Mouse (Mus musculus) olfactory bulb, adult 2 months (tissue): Measurements from ENCODE around the gene Bcat1. TPM values are rescaled to one million over a fixed set of nuclear protein-coding genes. Genes with fewer than 3 reads are reported as not detected.

Experiments
- H3K27ac ChIP-seq: fragments of 200-500 bp; 2 replicates; pipeline ENCODE4 v1.5.1; 2012; ENCODE audit warnings: low read depth, low read length; ENCODE audit not compliant: insufficient read depth
- H3K4me1 ChIP-seq: fragments of 200-500 bp; 2 replicates; pipeline ENCODE4 v1.6.1; 2012; ENCODE audit warnings: low read length; ENCODE audit not compliant: control insufficient read depth, insufficient read depth
- H3K4me3 ChIP-seq: fragments of 200-500 bp; 2 replicates; pipeline ENCODE4 v1.5.1; 2012; ENCODE audit warnings: mild to moderate bottlenecking, low read depth, low read length, moderate library complexity; ENCODE audit not compliant: insufficient read depth
- CTCF ChIP-seq: fragments of 200-500 bp; IDR thresholded peaks from 2 replicates; pipeline ENCODE4 v1.5.1; 2012; ENCODE audit warnings: low read depth, mild to moderate bottlenecking, low read length, moderate library complexity; ENCODE audit not compliant: insufficient read depth
- POLR2A ChIP-seq: fragments of 200-500 bp; IDR thresholded peaks from 2 replicates; pipeline ENCODE4 v1.6.1; 2012; ENCODE audit warnings: mild to moderate bottlenecking, low read depth, low read length, moderate library complexity; ENCODE audit not compliant: insufficient read depth
- WGBS: fragments of 180-500 bp; shearing (Covaris S2); methylation state at CpG from one replicate; pipeline ENCODE4 v1.1.7; 2018; 5-methylcytosine and 5-hydroxymethylcytosine counted together
- polyA plus RNA-seq: library from polyadenylated mRNA; stranded (reverse); fragments of >200 nt; gene quantifications from 2 replicates; pipeline ENCODE4 v1.2.4, GENCODE M21; 2012; ENCODE audit warnings: low replicate concordance; ENCODE audit not compliant: missing spikeins, insufficient read depth, insufficient read length

Bcat1 gene
- polyA plus RNA-seq, 1 experiment: not detected

DNA sequence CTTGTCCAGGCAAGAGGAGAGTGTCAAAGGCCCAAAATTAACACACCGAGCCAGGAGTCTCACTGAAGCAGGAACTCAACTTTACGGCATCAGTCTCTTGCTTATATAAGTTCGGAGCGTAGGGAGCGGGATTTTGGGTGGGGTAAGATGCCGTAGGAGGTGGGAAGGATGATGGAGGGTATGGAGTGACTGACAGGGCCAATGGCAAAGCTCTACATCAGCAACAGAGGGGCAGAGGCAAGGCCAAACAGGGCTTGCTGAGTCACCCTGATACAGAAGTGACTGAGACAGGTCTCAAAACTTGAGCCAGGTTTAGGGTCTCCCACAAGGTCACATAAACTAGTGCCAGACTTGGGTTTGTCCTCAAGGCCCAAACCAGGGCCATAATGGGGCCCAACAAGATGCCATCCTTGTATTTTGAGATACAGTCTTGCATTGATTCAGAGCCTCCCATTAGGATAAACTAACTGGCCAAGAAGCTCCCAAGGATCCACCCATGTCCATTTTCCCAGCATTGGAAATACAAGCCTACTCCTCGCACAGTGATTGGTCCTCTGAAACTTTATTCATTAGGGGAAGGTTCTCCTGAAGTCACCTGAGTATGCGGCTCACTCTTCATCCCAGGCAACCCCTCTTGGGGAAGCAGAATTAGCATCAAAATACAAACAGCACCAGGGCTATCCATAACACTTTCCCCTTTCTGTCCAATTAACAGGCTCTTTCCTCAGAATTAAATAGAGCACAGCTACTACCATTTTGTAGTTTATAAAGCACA lies 8.5 kb upstream of the Bcat1 start:
- Histone ChIP-seq H3K27ac (no peak overlapping the region), H3K4me1 (no peaks in the 10 kb centered on the region), H3K4me3 (no peak overlapping the region)
- 94% methylated on average over 8 of the region's 8 CpGs for WGBS
- TF ChIP-seq CTCF: no peak
- no peak for TF ChIP-seq POLR2A

DNA sequence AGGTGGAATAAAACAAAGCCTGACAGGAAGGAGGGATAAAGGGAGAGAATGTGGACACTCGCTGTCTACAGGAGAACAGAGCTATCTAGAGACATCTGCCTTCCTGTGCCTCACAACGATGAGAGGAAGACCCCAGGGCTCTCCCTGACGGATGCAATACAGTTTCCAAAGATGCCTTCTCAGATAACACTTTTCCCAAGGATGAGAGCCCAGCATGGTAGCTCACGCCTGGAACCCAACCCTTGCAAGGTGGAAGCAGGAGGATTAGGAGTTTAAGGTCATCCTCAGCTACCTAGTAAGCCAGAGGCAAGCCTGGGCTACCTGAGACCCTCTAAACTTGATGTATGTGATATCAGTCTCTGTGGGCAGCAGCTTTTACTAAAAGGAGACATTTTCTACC lies 5.7 kb upstream of the Bcat1 start:
- WGBS: 79% methylated on average over 4 of the region's 4 CpGs
- no peak overlapping the region for H3K4me3 ChIP-seq
- H3K27ac ChIP-seq: no peak overlapping the region
- TF ChIP-seq POLR2A (no peak), CTCF (no peak)
- no peaks in the 10 kb centered on the region for H3K4me1 ChIP-seq

DNA sequence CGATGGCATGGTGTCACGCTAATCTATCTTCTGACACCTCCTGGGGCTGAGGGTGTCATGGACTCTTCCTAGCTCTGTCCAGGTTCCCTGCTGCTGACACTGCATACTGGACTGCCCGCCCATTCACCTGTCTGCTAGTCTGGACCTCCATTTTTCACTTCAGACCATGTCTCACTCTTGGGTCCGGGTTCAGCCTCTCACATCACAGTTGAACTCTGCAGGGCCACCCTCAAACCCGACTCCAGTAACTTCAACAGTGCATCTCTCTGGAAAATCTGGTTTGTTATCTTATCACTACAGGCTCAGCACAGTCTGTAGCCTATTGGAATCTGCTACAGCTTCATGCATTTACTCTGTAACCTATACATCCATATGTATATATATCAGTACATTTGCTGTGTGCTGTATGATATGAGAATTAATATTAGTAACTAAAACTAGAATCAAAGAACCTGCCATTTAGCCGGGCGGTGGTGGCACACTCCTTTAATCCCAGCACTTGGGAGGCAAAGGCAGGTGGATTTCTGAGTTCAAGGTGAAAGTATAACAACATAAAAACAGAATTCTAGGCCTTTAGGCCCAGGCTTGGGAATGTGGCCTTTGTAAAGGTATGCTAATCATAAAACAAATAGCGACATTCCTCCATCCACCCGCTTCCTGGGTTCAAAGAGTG lies 3.2 kb upstream of the Bcat1 start:
- TF ChIP-seq POLR2A (no peak), CTCF (no peak)
- no peak overlapping the region for H3K27ac ChIP-seq
- peaks cover 8% of the 10 kb centered on the region for H3K4me1 ChIP-seq
- H3K4me3 ChIP-seq: no peak overlapping the region
- WGBS: 89% methylated on average over 9 of the region's 9 CpGs

DNA sequence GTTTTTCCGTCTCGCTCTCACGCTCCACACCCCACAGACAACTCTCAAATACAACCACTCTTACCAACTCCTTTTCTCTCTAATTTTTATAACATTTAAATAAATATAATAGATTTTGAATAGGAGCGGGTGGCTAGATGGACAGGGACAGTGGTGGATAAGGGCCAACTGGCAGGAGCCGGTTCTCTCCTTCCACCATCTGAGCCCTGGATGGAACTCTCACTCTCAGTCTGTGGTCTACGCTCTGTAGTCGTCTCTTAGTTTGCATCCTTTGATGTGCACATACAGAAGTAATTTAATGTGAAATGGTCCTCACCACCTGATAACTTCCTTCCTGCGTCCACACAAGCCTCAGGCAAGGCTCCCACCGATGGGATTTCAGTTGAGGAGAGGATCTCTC lies 302 bp upstream of the Bcat1 start:
- Histone ChIP-seq H3K4me3 (no peak overlapping the region), H3K27ac (no peak overlapping the region), H3K4me1 (peaks cover 8% of the 10 kb centered on the region)
- 48% methylated on average over 9 of the region's 9 CpGs for WGBS
- no peak for TF ChIP-seq CTCF
- TF ChIP-seq POLR2A: no peak

DNA sequence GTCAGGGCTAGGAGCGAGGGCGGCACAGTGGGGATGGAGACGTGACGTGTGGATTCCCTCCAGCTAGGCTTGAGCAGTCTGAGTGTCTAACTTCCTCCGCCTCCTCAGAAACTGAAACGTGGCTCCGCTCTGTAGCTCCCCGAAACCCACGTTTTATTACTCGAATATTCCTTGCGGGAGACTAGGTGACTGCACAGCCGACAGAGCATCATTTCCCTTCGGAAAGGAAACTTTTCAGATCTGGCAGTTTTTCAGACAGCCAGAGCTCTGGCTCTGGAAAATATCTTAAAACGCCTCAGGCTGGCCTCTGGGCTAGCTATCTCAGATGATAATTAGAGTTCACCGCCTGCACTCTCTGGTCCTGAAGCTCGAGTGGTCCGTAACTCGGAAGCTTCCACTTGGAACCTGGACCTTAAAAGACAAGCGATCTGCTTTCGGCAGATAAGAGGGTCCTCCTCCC lies 866 bp downstream of the Bcat1 start:
- TF ChIP-seq POLR2A (no peak), CTCF (no peak)
- Histone ChIP-seq H3K4me1 (peaks cover 8% of the 10 kb centered on the region), H3K27ac (no peak overlapping the region), H3K4me3 (peak overlapping the region; percentile 58)
- under 1% methylated on average over 20 of the region's 20 CpGs for whole genome bisulfite sequencing

DNA sequence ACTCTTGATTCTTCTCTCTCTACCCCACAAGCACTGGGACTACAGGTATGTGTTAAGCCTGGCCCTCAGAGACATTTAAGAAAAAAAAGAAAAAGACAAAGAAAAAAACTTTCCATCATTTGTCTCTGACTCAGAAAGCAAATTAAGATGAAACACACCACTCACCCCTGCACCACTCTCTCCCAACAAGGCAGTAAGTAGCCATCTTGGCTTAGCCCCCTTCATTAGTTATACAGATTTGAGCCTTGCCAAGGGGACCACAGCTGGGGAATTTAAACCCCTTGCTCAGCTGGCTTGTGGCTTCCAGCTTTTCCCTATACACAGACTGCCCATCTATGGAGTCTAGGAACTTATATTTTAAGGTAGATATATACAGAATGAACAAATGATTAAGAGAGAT lies 1.5 kb downstream of the Bcat1 start:
- Histone ChIP-seq H3K27ac (no peak overlapping the region), H3K4me1 (peaks cover 8% of the 10 kb centered on the region), H3K4me3 (no peak overlapping the region)
- TF ChIP-seq POLR2A: no peak
- no peak for TF ChIP-seq CTCF

DNA sequence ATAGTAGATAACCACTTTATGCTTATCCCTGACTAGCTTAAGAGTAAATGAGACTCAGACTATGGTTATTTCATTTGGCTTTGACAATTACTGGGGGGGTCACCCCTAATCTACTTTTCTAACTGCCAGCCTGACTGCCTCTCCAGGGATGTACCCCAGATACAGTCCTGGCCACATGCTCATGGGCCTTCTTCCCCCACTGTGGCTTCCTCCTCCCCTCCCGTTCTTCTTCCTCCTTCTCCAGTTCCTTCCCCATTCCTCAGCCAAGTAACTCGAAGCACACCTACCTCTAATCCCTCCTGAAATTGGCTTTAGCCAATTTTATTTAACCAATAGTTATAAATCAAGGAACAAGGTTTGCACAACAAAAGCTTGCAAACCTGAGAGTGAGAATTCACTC lies 6.1 kb downstream of the Bcat1 start:
- Histone ChIP-seq H3K4me1 (no peaks in the 10 kb centered on the region), H3K27ac (no peak overlapping the region), H3K4me3 (no peak overlapping the region)
- TF ChIP-seq POLR2A: no peak
- TF ChIP-seq CTCF: no peak
- WGBS: 95% methylated on average over 2 of the region's 2 CpGs

DNA sequence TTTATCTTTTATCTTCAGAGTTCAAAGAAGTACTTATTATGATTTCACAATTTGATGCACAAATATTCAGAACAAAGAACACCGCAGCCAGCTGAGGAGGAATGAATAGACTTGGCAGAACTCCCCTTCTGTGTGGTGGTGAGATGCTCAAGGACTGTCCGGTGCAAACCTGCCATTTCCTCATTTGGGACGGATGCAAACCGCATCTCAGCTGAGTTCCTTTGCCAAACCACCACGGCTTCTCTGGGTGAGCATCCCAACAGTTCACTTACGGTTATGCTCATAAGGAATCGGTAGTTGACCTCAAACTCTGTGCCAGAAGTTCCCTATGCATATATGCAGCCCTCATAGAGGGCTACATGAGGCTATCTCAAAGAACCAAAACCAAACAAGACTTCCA lies 6.6 kb downstream of the Bcat1 start:
- Histone ChIP-seq H3K4me3 (no peak overlapping the region), H3K4me1 (no peaks in the 10 kb centered on the region), H3K27ac (no peak overlapping the region)
- 77% methylated on average over 7 of the region's 7 CpGs for WGBS
- no peak for TF ChIP-seq POLR2A
- TF ChIP-seq CTCF: no peak

DNA sequence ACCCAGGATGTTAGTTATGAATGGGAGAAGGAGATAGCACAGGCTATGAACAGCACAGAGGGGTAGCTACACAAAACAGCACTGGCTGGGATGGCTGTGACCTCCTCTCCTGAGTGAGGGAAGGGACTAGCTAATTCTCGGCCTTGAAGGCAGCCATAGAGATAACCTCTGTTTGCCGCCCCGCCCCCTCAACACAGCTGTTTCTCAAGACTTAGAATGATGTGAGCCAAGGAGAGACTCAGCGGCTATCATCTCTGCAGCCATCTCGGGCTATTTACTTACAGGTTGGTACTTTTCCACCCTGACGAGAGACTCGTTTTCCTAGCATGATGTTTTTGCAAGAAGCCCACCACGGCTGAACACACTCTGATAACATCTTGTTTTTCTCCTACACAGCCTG lies 8.3 kb downstream of the Bcat1 start:
- 94% methylated on average over 8 of the region's 8 CpGs for WGBS
- no peaks in the 10 kb centered on the region for H3K4me1 ChIP-seq
- TF ChIP-seq CTCF (no peak), POLR2A (no peak)
- no peak overlapping the region for H3K4me3 ChIP-seq
- no peak overlapping the region for H3K27ac ChIP-seq
